Mouse (Mus musculus) CH12.LX (cell line): ENCODE results near the gene Clec2d.

Source experiments
- CTCF ChIP-seq, 2 experiments: IDR thresholded peaks in 1 of 2; conservative IDR thresholded peaks in 1 of 2; 2 replicates each; pipeline ENCODE4 v1.5.1; 2011 to 2012; ENCODE audit warnings: low read depth in 2 of 2, low read length in 2 of 2, improper control_type of control experiment in 1 of 2, inconsistent platforms in 1 of 2, mild to moderate bottlenecking in 1 of 2, moderate library complexity in 1 of 2
- E2F4 ChIP-seq: IDR thresholded peaks from 2 replicates; pipeline ENCODE4 v1.6.1; 2011; ENCODE audit warnings: low read depth, low read length, improper control_type of control experiment; ENCODE audit not compliant: insufficient replicate concordance
- ELF1 ChIP-seq: IDR thresholded peaks from 2 replicates; pipeline ENCODE4 v1.6.1; 2014; ENCODE audit warnings: low read depth, mild to moderate bottlenecking, inconsistent platforms, low read length, improper control_type of control experiment
- EP300 ChIP-seq: IDR thresholded peaks from 2 replicates; pipeline ENCODE4 v1.6.1; 2011; ENCODE audit warnings: low read length, improper control_type of control experiment
- TBP ChIP-seq: conservative IDR thresholded peaks from 2 replicates; pipeline ENCODE4 v1.6.1; 2011; ENCODE audit warnings: low read depth, low read length, improper control_type of control experiment
- UBTF ChIP-seq: IDR thresholded peaks from 2 replicates; pipeline ENCODE4 v1.6.1; 2012; ENCODE audit warnings: low read depth, mild to moderate bottlenecking, inconsistent platforms, low read length, improper control_type of control experiment, moderate library complexity
- ZNF384 ChIP-seq: IDR thresholded peaks from 2 replicates; pipeline ENCODE4 v1.6.1; 2012; ENCODE audit warnings: low read depth, low read length, improper control_type of control experiment, inconsistent platforms

- TF ChIP-seq CTCF (conservative IDR thresholded peaks at IDR 0.05 in 1 of 2, IDR thresholded peaks at IDR 0.05 in 1 of 2; ENCODE audit: low read depth in 2 of 2, low read length in 2 of 2) (no peak), UBTF (no peak), EP300 (no peak), TBP (no peak), ELF1 (no peak), E2F4 (no peak), ZNF384 (no peak)
Measured at GRCm38 (mm10) chr6:129160103-129160502, 20.3 kb upstream of the Clec2d start.
